Mouse (Mus musculus) layer of hippocampus, adult 18-20 months (tissue): ENCODE results near the gene Prrx2. TPM values are rescaled to one million over a fixed set of nuclear protein-coding genes. Genes with fewer than 3 reads are reported as not detected.
A peak's percentile ranks its signal among the peaks of the same experiment; 100 is the strongest.

Source experiments
- DNase-seq, 2 experiments: peaks; one replicate each; pipeline ENCODE4 v3.0.0; 2022; ENCODE audit warnings: low spot score in 2 of 2
- long read RNA-seq: library from polyadenylated mRNA; stranded (forward); transcript quantifications from one replicate; pipeline ENCODE4 v2.0.0, GENCODE M21; 2021
- total RNA-seq, 2 experiments: library from RNA; stranded (reverse); gene quantifications; 2 replicates each; pipeline ENCODE4 v1.2.3; 2021

Prrx2 gene
- total RNA-seq = 1 to 10 TPM in 1 of 2 experiments, under 1 TPM in 1; 0.94 to 1.9 TPM
- long read RNA-seq, partial matches to known transcripts = 0 of 1 reads
- long read RNA-seq, other reads (novel, unspliced or antisense) = 1 of 1 reads

GRCm38 (mm10) chr2:30834373-30835022 lies at the start of gene Prrx2:
Gene Prrx2 (plus strand): TSS chr2:30834972.
- DNase-seq = no peak

- DNase-seq = no peak
These were observed 47.3 kb upstream of the Prrx2 start for GRCm38 (mm10) chr2:30787466-30787865.

- DNase-seq = no peak
These were observed 42.7 kb upstream of the Prrx2 start for GRCm38 (mm10) chr2:30792061-30792460.

GRCm38 (mm10) chr2:30794179-30795108 lies 40.3 kb upstream of the Prrx2 start:
- DNase-seq = peak; percentile 92 to 98

GRCm38 (mm10) chr2:30795271-30795888 lies 39.4 kb upstream of the Prrx2 start:
- no peak for DNase-seq

GRCm38 (mm10) chr2:30795889-30796275 lies 38.9 kb upstream of the Prrx2 start:
- no peak for DNase-seq

GRCm38 (mm10) chr2:30796382-30796781 lies 38.4 kb upstream of the Prrx2 start:
- peak; percentile 89 to 95 for DNase-seq

GRCm38 (mm10) chr2:30799456-30799855 lies 35.3 kb upstream of the Prrx2 start:
- no peak for DNase-seq

- no peak for DNase-seq
These were observed 34.1 kb upstream of the Prrx2 start for GRCm38 (mm10) chr2:30800671-30801066.

GRCm38 (mm10) chr2:30801067-30801852 lies 33.5 kb upstream of the Prrx2 start:
- DNase-seq = no peak

- no peak for DNase-seq
These were observed 31.2 kb upstream of the Prrx2 start, which contains the start of gene 1700001O22Rik for GRCm38 (mm10) chr2:30803604-30804003. Gene 1700001O22Rik (minus strand): TSS chr2:30803661.

- no peak for DNase-seq
These were observed 28.8 kb upstream of the Prrx2 start for GRCm38 (mm10) chr2:30805983-30806382.

GRCm38 (mm10) chr2:30807147-30807647 lies 27.6 kb upstream of the Prrx2 start:
- no peak for DNase-seq

GRCm38 (mm10) chr2:30807648-30808295 lies 27.0 kb upstream of the Prrx2 start, which contains the start of gene Ntmt1:
Gene Ntmt1 (plus strand): TSS chr2:30807826.
- DNase-seq = peak; percentile 98 to 99

- no peak for DNase-seq
These were observed 26.5 kb upstream of the Prrx2 start for GRCm38 (mm10) chr2:30808296-30808655.

GRCm38 (mm10) chr2:30809503-30809902 lies 25.3 kb upstream of the Prrx2 start:
- DNase-seq = no peak

GRCm38 (mm10) chr2:30810573-30810972 lies 24.2 kb upstream of the Prrx2 start:
- DNase-seq = no peak

- no peak for DNase-seq
These were observed 18.4 kb upstream of the Prrx2 start for GRCm38 (mm10) chr2:30816383-30816782.

- no peak for DNase-seq
These were observed 14.9 kb upstream of the Prrx2 start for GRCm38 (mm10) chr2:30819873-30820272.

- no peak for DNase-seq
These were observed 13.7 kb upstream of the Prrx2 start for GRCm38 (mm10) chr2:30821073-30821472.
